31 mouse cellular contexts compared by ENCODE assay signal in genomic region chr12:52529740-52530139, GRCm38 (mm10).
"Had no signal": no experiment of that assay in that cellular context is flagged by ENCODE, and none has a peak within 500 bp of the region (broad histone marks: within the 10 kb centered on the region; RNA-seq: fewer than 3 reads in every experiment).

No protein-coding gene starts in this region.

- H3K4me3 ChIP-seq: embryonic facial prominence, embryonic 12.5 days; embryonic facial prominence, embryonic 13.5 days; embryonic facial prominence, embryonic 15.5 days; erythroblast, embryonic 14.5 days; forebrain, embryonic 10.5 days; forebrain, embryonic 12.5 days; forebrain, embryonic 13.5 days; forebrain, embryonic 15.5 days; gastrocnemius, adult 2 months; heart, adult 2 months; heart, embryonic 10.5 days had no signal

- ATAC-seq: forebrain, embryonic 13.5 days; forebrain, embryonic 14.5 days; forebrain, embryonic 15.5 days; forebrain, embryonic 16.5 days; forebrain, postnatal 0 days had no signal

- H3K36me3 ChIP-seq: embryonic facial prominence, embryonic 13.5 days; embryonic facial prominence, embryonic 15.5 days; forebrain, embryonic 12.5 days; forebrain, embryonic 15.5 days; heart, embryonic 10.5 days had no signal

- H3K4me2 ChIP-seq: embryonic facial prominence, embryonic 12.5 days; embryonic facial prominence, embryonic 13.5 days; embryonic facial prominence, embryonic 15.5 days; forebrain, embryonic 12.5 days; forebrain, embryonic 13.5 days; forebrain, embryonic 15.5 days; heart, embryonic 11.5 days had no signal

- H3K9me3 ChIP-seq: embryonic facial prominence, embryonic 12.5 days; embryonic facial prominence, embryonic 13.5 days; embryonic facial prominence, embryonic 15.5 days; forebrain, embryonic 10.5 days; forebrain, embryonic 12.5 days; forebrain, embryonic 13.5 days; forebrain, embryonic 15.5 days; heart, embryonic 10.5 days had no signal

- H3K27me3 ChIP-seq: embryonic facial prominence, embryonic 12.5 days; embryonic facial prominence, embryonic 13.5 days; embryonic facial prominence, embryonic 15.5 days; forebrain, embryonic 12.5 days; forebrain, embryonic 13.5 days; forebrain, embryonic 15.5 days had no signal

- H3K4me1 ChIP-seq: embryonic facial prominence, embryonic 12.5 days; embryonic facial prominence, embryonic 13.5 days; embryonic facial prominence, embryonic 15.5 days; forebrain, embryonic 10.5 days; forebrain, embryonic 12.5 days; forebrain, embryonic 13.5 days; forebrain, embryonic 15.5 days; heart, embryonic 10.5 days had no signal

- DNase-seq: cerebellum, adult 18-20 months; cerebellum, adult 2 months; cerebellum, adult 8-10 months; cerebellum, adult 9-10 months; cerebellum, adult 9-11 months; cerebellum, postnatal 10 days; cerebellum, postnatal 14 days; cerebellum, postnatal 25 days; cerebellum, postnatal 36 days; embryo, embryonic 11 days; forebrain, postnatal 0 days; gastrocnemius, adult 2 months; gastrocnemius, postnatal 10 days; gastrocnemius, postnatal 14 days; gastrocnemius, postnatal 25 days; gastrocnemius, postnatal 36 days; heart, adult 11 months; heart, adult 18-20 months; heart, adult 2 months had no signal

- H3K9ac ChIP-seq: embryonic facial prominence, embryonic 12.5 days; embryonic facial prominence, embryonic 13.5 days; embryonic facial prominence, embryonic 15.5 days; forebrain, embryonic 12.5 days; forebrain, embryonic 13.5 days; forebrain, embryonic 15.5 days; forebrain, postnatal 0 days had no signal

- H3K27ac ChIP-seq: embryonic facial prominence, embryonic 12.5 days; embryonic facial prominence, embryonic 13.5 days; embryonic facial prominence, embryonic 15.5 days; forebrain, embryonic 10.5 days; forebrain, embryonic 12.5 days; forebrain, embryonic 13.5 days; forebrain, embryonic 15.5 days; gastrocnemius, adult 2 months; heart, adult 2 months; heart, embryonic 10.5 days had no signal
